Mouse (Mus musculus) frontal cortex, adult (tissue): Measurements from ENCODE around the gene Cacna1c.
A peak's percentile ranks its signal among the peaks of the same experiment; 100 is the strongest.

Experiments
- ATAC-seq: cut with Nextera tagmentation; 2 replicates; pipeline ENCODE4 v1.9.2; 2017; ENCODE audit warnings: mild to moderate bottlenecking, moderate library complexity, mixed read lengths; ENCODE audit not compliant: low TSS enrichment

Gene Cacna1c

GRCm38 (mm10) chr6:118753787-118754186 lies 442.4 kb downstream of the Cacna1c start:
- ATAC-seq: peak; percentile 50

- no peak for ATAC-seq
These were observed 443.2 kb downstream of the Cacna1c start for GRCm38 (mm10) chr6:118753064-118753463.

DNA sequence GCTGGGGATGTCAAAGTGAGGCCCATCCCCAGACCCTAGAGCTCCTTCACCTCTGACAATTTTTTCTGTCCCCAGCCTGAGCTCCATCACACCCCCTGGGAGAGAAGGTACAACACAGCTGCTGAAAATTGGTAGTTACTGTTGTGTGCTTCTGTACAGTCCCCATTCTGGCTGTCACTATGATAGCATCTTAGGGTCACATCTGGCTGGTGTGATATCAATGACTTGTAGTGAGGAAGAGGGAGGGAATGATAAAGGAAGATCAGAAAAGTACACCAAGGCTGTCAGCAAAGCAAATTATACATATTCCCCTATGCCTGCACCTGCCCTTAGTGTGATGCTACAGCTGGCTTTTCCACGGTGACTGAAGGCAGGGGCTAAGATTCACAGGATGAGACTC lies 446.9 kb downstream of the Cacna1c start:
- no peak for ATAC-seq

DNA sequence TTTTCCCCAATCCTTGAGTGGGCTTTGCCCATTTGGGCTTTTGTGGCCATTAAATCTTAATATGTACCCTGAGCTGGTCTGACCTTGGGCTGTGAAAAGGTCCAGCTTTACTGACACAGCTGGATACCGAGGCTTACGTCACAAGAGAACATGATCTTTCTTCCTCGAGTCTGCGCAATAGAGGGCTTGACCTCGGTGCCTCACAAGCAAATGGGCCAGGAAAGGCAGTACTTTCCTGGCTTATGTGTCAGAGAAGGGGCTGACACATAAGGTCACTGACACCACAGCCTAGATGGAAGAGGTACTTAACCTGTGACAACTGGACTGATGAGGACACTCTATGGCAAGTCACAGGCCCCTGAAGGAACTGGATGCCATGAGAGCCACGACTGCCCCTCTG lies 453.5 kb downstream of the Cacna1c start:
- no peak for ATAC-seq

GRCm38 (mm10) chr6:118741841-118742240 lies 454.4 kb downstream of the Cacna1c start:
- no peak for ATAC-seq

GRCm38 (mm10) chr6:118739961-118740599 lies 456.1 kb downstream of the Cacna1c start:
- ATAC-seq: peak; percentile 74

DNA sequence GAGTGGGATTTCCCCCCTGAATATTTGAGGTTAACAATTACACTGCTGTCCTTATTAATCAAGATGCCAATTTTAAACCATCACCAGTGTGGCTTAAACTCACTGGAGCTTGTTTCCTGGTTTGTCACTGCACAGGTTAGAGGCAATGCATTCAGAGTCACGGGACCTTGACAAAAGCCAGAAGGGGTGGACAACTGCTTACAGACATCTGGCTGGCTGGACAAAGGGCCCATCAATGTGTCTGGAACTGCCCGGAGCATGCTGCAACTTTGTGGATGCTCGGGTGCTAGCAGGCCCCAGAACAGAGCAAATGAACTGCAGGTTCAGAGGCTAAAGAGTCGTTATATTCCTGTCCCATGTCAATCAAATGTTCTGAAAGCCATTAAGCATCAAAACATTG lies 456.9 kb downstream of the Cacna1c start:
- no peak for ATAC-seq

DNA sequence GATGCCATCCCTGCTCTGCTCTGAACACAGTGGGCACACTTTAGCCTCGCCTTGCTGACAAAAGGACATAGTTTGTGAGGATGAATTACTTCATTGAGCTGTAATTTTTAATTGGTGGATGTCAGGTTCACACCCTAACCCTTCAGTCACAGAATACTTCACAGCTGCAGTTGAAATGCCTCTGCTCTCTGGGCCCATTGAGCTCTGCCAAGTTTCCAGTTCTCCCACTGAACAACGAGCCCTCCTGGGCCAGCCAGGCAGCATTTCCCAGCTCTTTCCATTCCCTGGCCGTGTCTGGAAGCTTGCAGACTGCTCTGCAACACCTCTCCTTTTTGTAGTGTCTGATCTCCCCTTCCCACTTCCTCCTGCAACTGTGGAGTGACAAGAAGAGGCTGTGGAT lies 457.6 kb downstream of the Cacna1c start:
- ATAC-seq: no peak

DNA sequence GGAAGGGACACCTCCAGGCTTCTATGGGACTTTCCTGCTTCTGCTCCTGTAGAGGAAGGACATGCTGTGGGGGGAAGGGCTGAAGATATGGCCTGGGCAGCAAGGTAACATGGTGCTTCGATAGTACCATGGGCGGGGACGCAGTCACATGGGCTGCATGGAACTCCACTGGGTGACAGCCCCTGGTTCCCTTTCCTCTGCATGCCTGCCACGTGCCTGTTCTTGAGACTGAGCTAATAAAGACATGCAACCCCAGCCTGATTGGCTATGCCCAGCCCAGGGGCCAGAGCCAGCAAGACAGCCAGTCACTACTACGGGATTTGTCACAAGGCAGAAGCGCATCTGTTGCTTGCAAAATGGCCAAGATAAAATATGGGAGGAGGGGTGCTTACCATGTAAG lies 459.1 kb downstream of the Cacna1c start:
- no peak for ATAC-seq

DNA sequence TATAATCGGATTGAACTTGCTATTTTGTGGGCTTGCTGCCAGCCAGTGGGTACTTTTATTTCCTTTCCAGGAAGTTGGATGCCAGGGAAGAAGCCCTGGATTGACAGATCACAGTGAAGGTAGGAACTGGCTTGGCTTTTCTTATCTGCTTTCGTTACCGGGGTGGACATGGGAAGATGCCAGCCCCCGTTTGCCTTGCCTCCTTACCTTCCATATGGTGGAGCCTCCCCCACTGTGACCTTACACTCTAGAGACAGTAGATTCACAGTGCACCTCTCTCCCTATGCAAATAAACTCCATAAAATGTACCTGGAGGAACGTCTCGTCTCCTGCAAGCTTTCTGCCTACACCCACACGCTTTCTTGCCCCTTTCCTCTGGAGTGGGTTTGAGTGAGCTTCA lies 459.7 kb downstream of the Cacna1c start:
- no peak for ATAC-seq

GRCm38 (mm10) chr6:118735145-118735544 lies 461.1 kb downstream of the Cacna1c start:
- no peak for ATAC-seq

- ATAC-seq: no peak
These were observed 464.3 kb downstream of the Cacna1c start for GRCm38 (mm10) chr6:118731937-118732336.

- no peak for ATAC-seq
These were observed 471.3 kb downstream of the Cacna1c start for GRCm38 (mm10) chr6:118724908-118725307.

- ATAC-seq: no peak
These were observed 471.8 kb downstream of the Cacna1c start for GRCm38 (mm10) chr6:118724388-118724787.

- ATAC-seq: no peak
These were observed 473.9 kb downstream of the Cacna1c start for GRCm38 (mm10) chr6:118722336-118722735.

DNA sequence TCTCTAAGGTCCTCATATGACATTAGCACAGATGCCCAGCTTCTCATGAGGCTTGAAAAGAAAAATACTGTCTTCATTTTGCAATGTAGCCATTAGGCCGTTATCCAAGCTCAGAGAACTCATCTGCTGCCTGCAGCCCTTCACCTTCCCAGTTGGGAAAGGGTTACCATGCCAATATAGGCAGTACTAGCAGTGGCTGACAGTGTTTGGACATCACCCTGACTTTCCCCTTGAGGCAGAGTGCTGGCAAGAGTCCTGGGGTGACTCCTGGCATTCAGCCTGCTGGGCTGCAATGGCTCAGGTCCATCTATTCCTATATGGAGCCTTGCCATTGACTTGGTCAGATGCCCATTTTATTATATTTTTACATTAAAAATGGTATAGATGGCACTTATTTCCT lies 476.7 kb downstream of the Cacna1c start:
- no peak for ATAC-seq

DNA sequence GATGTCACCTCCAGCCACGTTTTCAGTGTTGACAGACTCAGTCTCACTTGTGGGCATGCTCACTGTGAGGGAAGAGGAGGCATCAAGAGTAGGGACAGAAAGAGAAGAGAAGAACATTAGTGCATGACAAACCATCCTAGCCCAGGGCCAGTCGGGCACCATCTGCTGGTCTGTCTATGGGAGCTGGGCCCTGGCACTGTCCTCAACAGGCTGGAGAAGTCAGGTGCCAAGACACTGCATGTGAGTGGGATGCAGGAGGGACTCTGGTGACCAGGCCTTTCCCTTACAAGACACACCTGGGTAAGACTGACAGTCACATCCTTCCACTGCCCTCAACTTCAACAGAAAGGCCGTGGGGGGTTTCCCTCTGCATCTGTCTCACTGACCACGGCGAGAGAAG lies 482.9 kb downstream of the Cacna1c start:
- no peak for ATAC-seq

- peak; percentile 94 for ATAC-seq
These were observed 484.4 kb downstream of the Cacna1c start for GRCm38 (mm10) chr6:118711677-118712322.

GRCm38 (mm10) chr6:118707066-118707465 lies 489.2 kb downstream of the Cacna1c start:
- ATAC-seq: no peak

DNA sequence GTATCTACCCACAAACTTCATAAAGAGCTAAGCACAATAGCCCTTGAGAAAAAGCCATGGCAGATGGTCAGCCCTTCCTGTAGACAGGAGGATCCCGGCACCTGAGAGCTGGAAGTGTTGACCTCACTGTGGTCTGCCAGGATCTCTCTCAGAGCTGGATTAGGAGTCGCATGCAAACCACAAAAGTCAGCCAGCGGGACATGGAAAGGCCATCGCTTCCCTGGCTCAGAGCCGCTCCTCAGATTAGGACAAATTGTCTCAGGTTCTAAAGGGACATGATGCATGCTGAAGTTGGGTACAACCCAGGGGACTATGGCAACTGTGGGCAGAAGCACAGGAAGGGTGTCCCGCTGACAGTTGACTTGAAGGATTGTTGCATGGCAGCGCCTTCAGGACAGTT lies 490.4 kb downstream of the Cacna1c start:
- no peak for ATAC-seq

- ATAC-seq: no peak
These were observed 501.6 kb downstream of the Cacna1c start for GRCm38 (mm10) chr6:118694626-118695025.

DNA sequence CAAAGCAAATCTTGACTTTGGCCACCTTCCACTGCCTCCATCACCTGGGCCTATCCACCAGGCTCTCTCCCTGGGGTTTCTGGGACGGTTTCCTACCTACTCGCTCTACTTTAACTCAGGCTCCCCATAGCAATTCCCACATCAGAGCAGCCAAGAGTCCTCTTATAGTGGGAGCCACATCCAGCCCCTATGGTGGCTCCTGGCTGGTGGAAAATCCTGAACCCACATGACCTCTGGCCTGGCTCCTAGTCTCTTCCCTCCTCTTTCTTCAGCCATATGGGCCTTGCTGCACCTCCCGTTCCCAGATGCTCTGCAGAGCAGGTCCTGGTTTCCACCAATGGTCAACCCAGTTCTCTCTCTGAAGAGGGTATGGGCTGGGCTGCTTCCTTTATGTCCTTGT lies 506.8 kb downstream of the Cacna1c start:
- no peak for ATAC-seq

DNA sequence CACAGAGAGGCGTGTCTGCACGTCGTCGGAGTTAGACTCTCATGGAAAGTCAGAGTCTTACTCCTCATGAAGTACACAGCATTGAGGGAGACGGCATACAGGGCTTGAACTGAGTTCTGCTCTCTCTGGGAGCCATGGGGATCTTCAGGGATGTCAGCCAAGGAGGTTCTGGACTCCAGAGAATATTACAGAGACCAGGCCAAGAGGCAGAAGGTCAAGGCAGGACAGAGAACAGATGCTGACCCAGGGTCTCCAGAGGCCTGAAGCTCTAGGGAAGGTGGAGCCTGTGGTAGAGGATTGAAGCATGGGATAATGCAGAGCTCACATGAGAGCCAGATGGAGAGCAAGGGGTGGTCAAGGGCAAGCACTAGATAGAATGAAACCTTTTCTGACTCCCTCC lies 507.4 kb downstream of the Cacna1c start:
- ATAC-seq: no peak

GRCm38 (mm10) chr6:118680814-118681213 lies 515.4 kb downstream of the Cacna1c start:
- ATAC-seq: no peak
